In genomic region chr1:121168651-121169050, GRCm38 (mm10) we compare ENCODE assay signal across 22 mouse cellular contexts.
DNase-seq lines count a peak whose midpoint lies in the region; ATAC-seq and TF ChIP-seq lines count a peak whose summit lies in the region.
"Had no signal": no experiment of that assay in that cellular context is flagged by ENCODE, and none has a peak within 500 bp of the region (broad histone marks: within the 10 kb centered on the region; RNA-seq: fewer than 3 reads in every experiment).

No protein-coding gene starts in this region.

- H3K4me3 ChIP-seq in left cerebral cortex, adult 2 months, result no peak overlapping the region
- no peak overlapping the region for H3K4me3 ChIP-seq in midbrain, embryonic 14.5 days (replicated peaks; ENCODE audit: low read depth, low read length)
- no peak overlapping the region for H3K4me3 ChIP-seq in midbrain, embryonic 11.5 days (ENCODE audit: low read depth, low read length)
- H3K4me3 ChIP-seq in midbrain, embryonic 16.5 days (ENCODE audit: low read depth, low read length), result no peak overlapping the region
- H3K4me3 ChIP-seq: forebrain, embryonic 10.5 days; forebrain, embryonic 13.5 days; hindbrain, embryonic 10.5 days; hindbrain, embryonic 13.5 days had no signal

- H3K27me3 ChIP-seq in midbrain, embryonic 14.5 days (ENCODE audit: control insufficient read depth, insufficient read depth, low read length), result peaks cover 13% of the 10 kb centered on the region; the same call in 1 of the 2 replicates
- peaks cover 17% of the 10 kb centered on the region; the same call in 1 of the 2 replicates for H3K27me3 ChIP-seq in midbrain, embryonic 11.5 days (ENCODE audit: control insufficient read depth, insufficient read depth, low read length)
- peaks cover 21% of the 10 kb centered on the region for H3K27me3 ChIP-seq in midbrain, embryonic 16.5 days (ENCODE audit: control insufficient read depth, insufficient read depth, low read depth, low read length)

- intact Hi-C loops in left cerebral cortex, postnatal 4 days (cut with DNase I), result no loop called here
- intact Hi-C loops in left cerebral cortex, adult 2 months (cut with DNase I), result no loop called here

- H3K9ac ChIP-seq in midbrain, embryonic 14.5 days (replicated peaks; ENCODE audit: low read length), result no peak overlapping the region
- H3K9ac ChIP-seq in midbrain, embryonic 11.5 days (ENCODE audit: low read length), result no peak overlapping the region
- H3K9ac ChIP-seq in midbrain, embryonic 16.5 days (ENCODE audit: low read depth, low read length), result no peak overlapping the region
- H3K9ac ChIP-seq: forebrain, embryonic 13.5 days; hindbrain, embryonic 13.5 days had no signal

- ATAC-seq in midbrain, embryonic 14.5 days (ENCODE audit: low FRiP score, low TSS enrichment), result no peak
- no peak for ATAC-seq in midbrain, embryonic 11.5 days (ENCODE audit: low FRiP score)
- ATAC-seq in midbrain, embryonic 16.5 days, result peak; percentile 54; the same call in 1 of the 2 replicates
- ATAC-seq in CD4-positive, CD25-positive, alpha-beta regulatory T cell, adult 4 months, result no peak
- ATAC-seq: activated CD4-positive, CD25-positive, alpha-beta regulatory T cell, adult 4 months; forebrain, embryonic 13.5 days; forebrain, embryonic 16.5 days; hindbrain, embryonic 16.5 days had no signal

- no peaks in the 10 kb centered on the region for H3K4me1 ChIP-seq in midbrain, embryonic 14.5 days (ENCODE audit: control insufficient read depth, insufficient read depth, low read length)
- no peaks in the 10 kb centered on the region for H3K4me1 ChIP-seq in midbrain, embryonic 11.5 days (ENCODE audit: control insufficient read depth, insufficient read depth, low read length)
- H3K4me1 ChIP-seq in midbrain, embryonic 16.5 days (ENCODE audit: control insufficient read depth, insufficient read depth, low read length), result no peaks in the 10 kb centered on the region
- H3K4me1 ChIP-seq: forebrain, embryonic 10.5 days; forebrain, embryonic 13.5 days; hindbrain, embryonic 10.5 days; hindbrain, embryonic 13.5 days had no signal

- no peak overlapping the region for H3K4me2 ChIP-seq in midbrain, embryonic 14.5 days (ENCODE audit: low read length)
- H3K4me2 ChIP-seq in midbrain, embryonic 11.5 days, result no peak overlapping the region
- H3K4me2 ChIP-seq in midbrain, embryonic 16.5 days (ENCODE audit: low read length), result no peak overlapping the region
- H3K4me2 ChIP-seq: forebrain, embryonic 13.5 days; heart, embryonic 11.5 days; hindbrain, embryonic 13.5 days had no signal

- no peak overlapping the region for H3K27ac ChIP-seq in left cerebral cortex, adult 2 months
- H3K27ac ChIP-seq in midbrain, embryonic 14.5 days (replicated peaks; ENCODE audit: low read depth, low read length), result no peak overlapping the region
- H3K27ac ChIP-seq in midbrain, embryonic 11.5 days (ENCODE audit: low read depth, low read length), result no peak overlapping the region
- no peak overlapping the region for H3K27ac ChIP-seq in midbrain, embryonic 16.5 days (ENCODE audit: low read length)
- H3K27ac ChIP-seq: forebrain, embryonic 10.5 days; forebrain, embryonic 13.5 days; hindbrain, embryonic 10.5 days; hindbrain, embryonic 13.5 days had no signal

- DNase-seq in left cerebral cortex, postnatal 4 days, result peak; percentile 6
- no peak for DNase-seq in left cerebral cortex, adult 2 months (ENCODE audit: extremely low spot score in 1 of 2, low spot score in 2 of 2)
- DNase-seq in midbrain, embryonic 14.5 days, result peak; percentile 41
- DNase-seq in midbrain, embryonic 11.5 days (ENCODE audit: low spot score, missing footprints), result no peak
- DNase-seq: adrenal gland, adult 8-10 months; adrenal gland, postnatal 25 days; cerebellum, adult 18-20 months; cerebellum, adult 9-10 months; cerebellum, postnatal 14 days; gastrocnemius, postnatal 10 days; gastrocnemius, postnatal 36 days; heart, postnatal 36 days had no signal

- H3K36me3 ChIP-seq in midbrain, embryonic 14.5 days (ENCODE audit: control insufficient read depth, insufficient read depth, low read length), result no peaks in the 10 kb centered on the region
- H3K36me3 ChIP-seq in midbrain, embryonic 11.5 days (ENCODE audit: control insufficient read depth, insufficient read depth, low read length), result no peaks in the 10 kb centered on the region
- no peaks in the 10 kb centered on the region for H3K36me3 ChIP-seq in midbrain, embryonic 16.5 days (ENCODE audit: control insufficient read depth, insufficient read depth, low read length)
- H3K36me3 ChIP-seq: forebrain, embryonic 10.5 days; hindbrain, embryonic 10.5 days; hindbrain, embryonic 13.5 days had no signal

- no peaks in the 10 kb centered on the region for H3K9me3 ChIP-seq in midbrain, embryonic 14.5 days (ENCODE audit: control insufficient read depth, low read length)
- H3K9me3 ChIP-seq in midbrain, embryonic 11.5 days (ENCODE audit: control insufficient read depth, low read length), result no peaks in the 10 kb centered on the region
- H3K9me3 ChIP-seq in midbrain, embryonic 16.5 days (replicated peaks; ENCODE audit: control insufficient read depth, low read length, poor library complexity, severe bottlenecking), result no peaks in the 10 kb centered on the region
- H3K9me3 ChIP-seq: forebrain, embryonic 10.5 days; forebrain, embryonic 13.5 days; hindbrain, embryonic 10.5 days; hindbrain, embryonic 13.5 days had no signal

- no peak for TF ChIP-seq CTCF in left cerebral cortex, adult 2 months (IDR thresholded peaks at IDR 0.05)

- WGBS in midbrain, embryonic 14.5 days, result 7% methylated on average over 3 of the region's 3 CpGs
- WGBS in midbrain, embryonic 11.5 days, result 4% methylated on average over 3 of the region's 3 CpGs
- 3% methylated on average over 3 of the region's 3 CpGs for WGBS in midbrain, embryonic 16.5 days

Comparison
In these comparisons a context has a peak if more than half of its experiments do, and no peak if none do; other contexts are left out.
1. DNase-seq: peak in left cerebral cortex, postnatal 4 days (single experiment) and midbrain, embryonic 14.5 days (single experiment); none in left cerebral cortex, adult 2 months (0 of 2) and midbrain, embryonic 11.5 days (single experiment).